Mouse (Mus musculus): ENCODE data around the gene Lrrc15.

The Lrrc15 gene

GRCm38 (mm10) chr16:30236091-30236699 lies 46.9 kb downstream of the Lrrc15 start:
- peak; percentile 67 for DNase-seq (ENCODE audit: low spot score)

- DNase-seq (ENCODE audit: low spot score), result no peak
Observed at GRCm38 (mm10) chr16:30235577-30235976, 47.5 kb downstream of the Lrrc15 start.

DNA sequence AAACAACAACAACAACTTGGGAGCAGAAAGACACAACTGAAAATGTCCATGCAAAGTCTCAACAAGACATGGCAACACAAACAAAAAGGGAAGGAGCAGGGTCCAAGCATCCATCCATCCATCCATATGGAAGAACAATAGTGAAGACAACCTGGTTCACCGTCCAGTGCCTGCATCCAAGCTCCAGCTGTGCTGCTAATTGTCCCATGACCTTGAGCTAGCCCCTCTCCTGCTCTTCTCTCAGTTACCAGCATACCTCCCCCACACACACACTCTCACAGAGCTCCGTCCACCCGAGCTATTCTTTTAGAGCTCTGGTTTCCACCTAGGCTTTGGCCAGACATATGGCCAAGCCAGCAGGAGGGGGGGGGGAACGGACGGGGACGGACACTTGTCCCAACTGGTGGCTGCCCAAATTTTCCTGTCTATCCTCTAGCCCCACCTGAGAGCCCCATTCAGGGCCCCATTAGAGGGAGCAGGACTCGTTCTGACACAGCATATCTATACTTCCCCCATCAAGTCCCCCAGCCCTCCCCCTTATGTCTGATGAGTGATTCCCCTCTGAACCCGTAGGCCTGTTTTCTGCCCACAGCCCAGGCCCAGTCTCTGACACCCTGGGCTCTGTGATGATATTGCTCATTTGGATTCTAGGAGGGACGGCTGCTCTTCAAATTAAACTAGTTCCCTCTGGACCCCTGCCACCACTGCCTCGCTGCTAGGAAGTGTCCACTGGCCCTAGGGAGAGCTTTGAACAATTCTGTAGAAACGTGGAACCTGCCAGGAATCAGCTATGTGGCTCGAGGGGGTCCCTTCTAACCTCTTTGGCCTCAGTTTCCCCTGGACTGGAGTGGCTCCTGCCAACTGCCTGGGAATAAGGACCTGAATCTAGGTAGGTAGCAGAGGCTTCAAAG lies 48.2 kb downstream of the Lrrc15 start:
- DNase-seq (ENCODE audit: low spot score), result no peak

GRCm38 (mm10) chr16:30234077-30234476 lies 49.0 kb downstream of the Lrrc15 start:
- no peak for DNase-seq (ENCODE audit: low spot score)

- DNase-seq (ENCODE audit: low spot score), result no peak
Observed at GRCm38 (mm10) chr16:30231882-30232604, 51.0 kb downstream of the Lrrc15 start.

GRCm38 (mm10) chr16:30227352-30227751 lies 55.7 kb downstream of the Lrrc15 start:
- no peak for DNase-seq (ENCODE audit: low spot score)

- no peak for DNase-seq (ENCODE audit: low spot score)
Observed at GRCm38 (mm10) chr16:30221161-30221782, 61.8 kb downstream of the Lrrc15 start.
